Mouse (Mus musculus): ENCODE measurements around the gene Ctla2a. TPM values are rescaled to one million over a fixed set of nuclear protein-coding genes. Genes with fewer than 3 reads are reported as not detected.
"Not testable (repeated sequence)": the region's sequence is repeated elsewhere in the genome, so short reads cannot be mapped to it uniquely, and the experiment has no call there.

Gene Ctla2a
- 2.5 and 2.8 TPM in 2 replicates for polyA plus RNA-seq (2012; rRNA removed)

DNA sequence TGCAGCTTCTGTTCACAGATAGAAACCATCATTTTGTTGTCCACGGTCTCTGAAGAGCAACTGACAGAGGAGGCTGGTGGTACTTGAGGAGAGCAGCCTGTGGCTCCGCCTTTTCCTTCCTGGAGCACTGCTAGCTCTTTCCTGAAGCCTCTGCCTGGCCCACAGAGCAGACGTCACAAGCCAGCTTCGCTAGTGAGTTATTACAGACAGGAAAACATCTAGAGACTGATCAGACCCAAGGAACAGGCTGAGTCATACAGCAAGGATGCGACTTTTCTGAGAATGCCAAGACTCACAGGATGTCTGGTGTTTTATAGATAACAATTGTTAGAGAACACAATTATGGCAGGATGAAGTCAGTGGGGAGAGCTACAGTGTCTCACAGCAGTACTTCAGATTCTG lies at the start of gene Ctla2a, which contains the start of gene Gm49391:
TSS of gene Ctla2a (minus strand) at position 126 of the 402 bp plus-strand sequence.
TSS of gene Gm49391 (minus strand) at position 72 of the 402 bp plus-strand sequence.
- WGBS = 44% methylated on average over 5 of the region's 5 CpGs
- no peak for DNase-seq (ENCODE audit: low read depth, low spot score)

DNA sequence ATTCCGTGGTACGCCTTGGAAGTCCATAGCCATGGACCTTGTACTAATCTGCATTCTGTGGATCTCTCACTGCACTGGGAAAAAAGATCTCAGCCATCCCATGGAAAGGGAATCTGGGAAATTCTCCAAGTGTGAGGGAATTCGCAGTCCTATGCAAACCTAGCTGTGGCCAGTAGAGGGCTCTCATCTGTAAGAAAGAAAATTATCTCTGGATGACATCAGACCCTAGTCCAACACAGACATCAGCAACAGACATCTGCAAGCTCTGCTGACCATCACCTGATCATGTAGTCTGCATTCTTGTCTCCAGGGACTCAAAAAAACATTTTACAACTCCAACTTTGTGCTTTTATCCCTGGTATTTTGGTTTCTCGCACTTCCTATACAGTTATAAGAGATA lies 35.9 kb upstream of the Ctla2a start:
- 74% methylated on average over 4 of the region's 4 CpGs for WGBS
- not testable (repeated sequence) for DNase-seq (ENCODE audit: low read depth, low spot score)

DNA sequence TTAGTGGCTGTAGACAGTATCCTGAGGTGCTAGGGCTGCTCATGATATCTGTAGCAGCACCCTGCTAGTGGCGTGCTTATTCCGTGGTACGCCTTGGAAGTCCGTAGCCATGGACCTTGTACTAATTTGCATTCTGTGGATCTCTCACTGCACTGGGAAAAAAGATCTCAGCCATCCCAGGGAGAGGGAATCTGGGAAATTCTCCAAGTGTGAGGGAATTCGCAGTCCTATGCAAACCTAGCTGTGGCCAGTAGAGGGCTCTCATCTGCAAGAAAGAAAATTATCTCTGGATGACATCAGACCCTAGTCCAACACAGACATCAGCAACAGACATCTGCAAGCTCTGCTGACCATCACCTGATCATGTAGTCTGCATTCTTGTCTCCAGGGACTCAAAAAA lies 27.6 kb upstream of the Ctla2a start:
- DNase-seq (ENCODE audit: low read depth, low spot score) = not testable (repeated sequence)
- 49% methylated on average over 4 of the region's 5 CpGs for WGBS

DNA sequence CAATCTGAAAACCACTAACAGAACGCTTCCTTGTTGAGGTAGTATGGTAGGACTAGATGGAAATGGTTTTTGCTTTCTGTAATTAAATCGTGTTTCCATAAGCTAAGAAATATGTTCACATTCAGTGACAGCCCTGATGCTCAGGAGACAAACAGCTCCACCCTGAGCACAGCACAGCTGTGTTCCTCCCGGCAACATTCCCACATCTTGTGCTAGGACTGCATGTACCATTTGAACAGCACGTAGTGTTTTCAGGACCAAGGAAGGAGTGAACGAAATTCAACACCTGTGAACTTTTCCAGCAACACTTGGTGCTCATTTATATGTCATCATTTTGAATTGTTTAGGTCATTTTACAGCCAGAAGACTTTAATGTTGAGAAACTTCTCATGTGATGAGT lies 25.3 kb upstream of the Ctla2a start:
- WGBS = 57% methylated on average over 5 of the region's 5 CpGs
- DNase-seq (ENCODE audit: low read depth, low spot score) = no peak

DNA sequence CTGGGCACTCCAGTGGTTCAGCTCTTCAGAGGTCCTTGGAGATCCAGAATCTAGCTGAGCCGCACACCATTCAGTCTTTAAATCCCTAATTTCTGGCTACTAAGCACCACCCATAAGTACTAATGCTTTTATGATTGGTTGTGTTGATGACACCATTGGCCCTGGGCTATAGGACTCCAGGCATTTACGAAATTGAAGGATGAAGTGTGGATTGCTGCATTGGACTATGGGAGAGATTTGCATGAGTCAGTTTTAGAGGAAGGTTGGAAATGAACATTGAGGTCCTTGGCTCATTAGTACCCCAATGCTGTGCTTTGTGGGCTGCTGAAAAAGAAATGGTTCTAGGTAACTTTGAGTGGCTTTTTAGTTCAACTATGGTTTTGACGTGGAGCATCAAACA lies 5.5 kb upstream of the Ctla2a start, which contains the start of gene Tpbpa:
TSS of gene Tpbpa (minus strand) at position 101 of the 400 bp plus-strand sequence.
- DNase-seq (ENCODE audit: low read depth, low spot score) = not testable (repeated sequence)
- WGBS = 72% methylated on average over 3 of the region's 3 CpGs

DNA sequence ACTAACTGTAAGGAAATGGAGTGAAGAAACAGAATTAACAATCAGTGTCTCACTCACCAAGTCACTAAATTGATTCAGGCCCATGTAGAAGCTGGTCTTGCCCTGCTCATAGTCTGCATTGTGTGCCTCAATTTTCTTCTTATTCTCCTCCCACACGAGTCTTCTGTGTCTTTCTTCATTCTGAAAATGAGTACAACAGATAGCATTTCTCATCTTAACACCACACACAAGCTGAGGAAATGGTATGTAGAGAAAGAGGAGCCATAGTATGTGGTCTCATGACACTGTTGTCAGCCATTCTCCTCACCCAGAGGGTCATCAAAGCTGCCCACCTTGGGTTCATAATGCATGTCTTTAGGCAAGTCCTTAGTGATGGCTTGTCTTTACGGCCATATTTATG lies 935 bp downstream of the Ctla2a start, which contains the start of gene Gm49393:
TSS of gene Gm49393 (minus strand) at position 101 of the 400 bp plus-strand sequence.
- DNase-seq (ENCODE audit: low read depth, low spot score) = not testable (repeated sequence)
- 54% methylated on average over 2 of the region's 2 CpGs for whole genome bisulfite sequencing

DNA sequence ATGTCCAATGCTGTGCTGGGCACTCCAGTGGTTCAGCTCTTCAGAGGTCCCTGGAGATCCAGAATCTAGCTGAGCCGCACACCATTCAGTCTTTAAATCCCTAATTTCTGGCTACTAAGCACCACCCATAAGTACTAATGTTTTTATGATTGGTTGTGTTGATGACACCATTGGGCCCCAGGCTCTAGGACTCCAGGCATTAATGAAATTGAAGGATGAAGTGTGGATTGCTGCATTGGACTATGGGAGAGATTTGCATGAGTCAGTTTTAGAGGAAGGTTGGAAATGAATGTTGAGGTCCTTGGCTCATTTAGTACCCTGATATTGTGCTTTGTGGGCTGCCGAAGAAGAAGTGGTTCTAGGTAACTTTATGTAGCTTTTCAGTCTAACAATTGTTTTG lies 31.6 kb downstream of the Ctla2a start, which contains the start of gene Tpbpb:
TSS of gene Tpbpb (minus strand) at position 101 of the 400 bp plus-strand sequence.
- not testable (repeated sequence) for DNase-seq (ENCODE audit: low read depth, low spot score)
- WGBS = 81% methylated on average over 2 of the region's 2 CpGs

DNA sequence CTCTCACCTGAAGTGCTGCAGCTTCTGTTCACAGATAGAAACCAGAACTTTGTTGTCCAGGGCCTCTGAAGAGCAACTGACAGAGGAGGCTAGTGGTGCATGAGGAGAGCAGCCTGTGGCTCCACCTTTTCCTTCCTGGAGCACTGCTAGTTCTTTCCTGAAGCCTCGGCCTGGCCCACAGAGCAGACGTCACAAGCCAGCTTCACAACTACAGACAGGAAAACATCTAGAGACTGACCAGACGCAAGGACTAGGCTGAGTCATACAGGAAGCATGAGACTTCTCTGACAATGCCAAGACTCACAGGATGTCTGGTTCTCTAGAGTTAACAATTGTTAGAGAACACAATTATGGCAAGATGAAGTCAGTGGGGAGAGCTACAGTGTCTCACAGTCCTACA lies 39.1 kb downstream of the Ctla2a start, which contains the start of gene Ctla2b:
TSS of gene Ctla2b (minus strand) at position 120 of the 400 bp plus-strand sequence.
- DNase-seq (ENCODE audit: low read depth, low spot score) = no peak
- 63% methylated on average over 3 of the region's 3 CpGs for WGBS

DNA sequence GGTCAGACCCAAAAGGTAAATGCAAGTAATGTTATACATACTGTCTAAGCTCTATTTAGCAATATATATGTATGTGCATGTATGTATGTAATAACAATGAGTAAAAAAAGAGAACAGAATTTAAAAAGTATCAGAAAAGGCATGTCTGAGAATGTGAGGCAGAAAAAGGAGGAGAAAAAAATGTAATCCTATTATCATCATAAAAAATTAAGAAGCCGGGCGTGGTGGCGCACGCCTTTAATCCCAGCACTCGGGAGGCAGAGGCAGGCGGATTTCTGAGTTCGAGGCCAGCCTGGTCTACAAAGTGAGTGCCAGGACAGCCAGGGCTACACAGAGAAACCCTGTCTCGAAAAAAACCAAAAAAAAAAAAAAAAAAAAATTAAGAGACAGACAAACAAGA lies 39.6 kb downstream of the Ctla2a start, which contains the start of gene Gm49392:
TSS of gene Gm49392 (minus strand) at position 101 of the 400 bp plus-strand sequence.
- not testable (repeated sequence) for DNase-seq (ENCODE audit: low read depth, low spot score)
- WGBS = 82% methylated on average over 8 of the region's 8 CpGs

DNA sequence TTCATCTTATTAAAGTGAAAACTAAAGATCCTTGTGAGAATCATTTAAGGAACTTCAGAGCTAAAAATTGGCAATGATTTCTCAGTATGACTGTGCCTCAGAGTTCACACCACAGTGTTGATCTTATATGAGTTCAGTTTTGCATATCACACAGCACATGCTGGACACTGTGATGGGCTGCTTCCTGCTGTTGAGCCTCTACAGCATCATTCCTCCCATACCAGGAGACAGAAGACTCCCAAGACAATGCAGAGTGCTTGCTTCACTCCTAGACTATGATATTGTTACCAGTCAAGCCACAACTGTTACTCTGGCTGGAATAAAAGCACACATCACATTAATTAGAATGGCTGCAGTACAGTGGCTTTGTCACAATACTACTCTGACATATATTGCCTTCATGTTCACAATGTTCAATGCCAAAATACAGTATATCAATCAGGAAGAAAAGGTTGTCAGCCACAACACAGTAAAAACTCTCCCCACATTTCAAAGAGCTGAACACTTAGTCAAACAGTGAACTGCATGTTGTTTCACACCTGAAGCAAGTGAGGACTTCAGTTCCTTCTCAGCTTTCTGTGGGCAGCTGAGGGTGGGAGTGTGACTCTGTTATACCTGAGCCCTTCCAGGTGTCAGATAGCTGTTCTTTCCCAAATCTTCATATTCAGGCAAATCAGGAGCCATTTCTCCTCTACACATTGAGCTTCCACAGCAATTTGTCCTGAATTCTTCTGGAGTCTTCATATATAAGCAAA lies 40.8 kb downstream of the Ctla2a start:
- DNase-seq (ENCODE audit: low read depth, low spot score) = no peak

DNA sequence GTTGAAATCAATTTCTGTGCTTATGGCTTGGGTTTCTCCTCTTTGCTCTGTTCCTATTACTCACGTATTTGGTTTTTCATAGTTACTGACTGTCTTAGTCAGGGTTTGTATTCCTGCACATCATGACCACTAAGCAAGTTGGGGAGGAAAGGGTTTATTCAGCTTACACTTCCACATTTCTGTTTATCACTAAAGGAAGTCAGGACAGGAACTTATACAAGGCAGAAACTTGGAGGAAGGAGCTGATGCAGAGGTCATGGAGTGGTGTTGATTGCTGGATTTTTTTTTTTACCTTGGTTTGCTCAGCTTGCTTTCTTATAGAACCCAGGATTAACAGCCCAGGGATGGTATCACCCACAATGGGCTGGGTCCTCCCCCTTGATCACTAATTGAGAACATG lies 44.1 kb downstream of the Ctla2a start:
- DNase-seq (ENCODE audit: low read depth, low spot score) = no peak
- WGBS = 79% methylated on average over 1 of the region's 1 CpGs

Other genes with a start within 250 kb of the Ctla2a start
- gene BC051665, start 150.3 kb downstream of the Ctla2a start, polyA plus RNA-seq (2012; rRNA removed) = not detected in 2 replicates
- gene Ctsll3, start 133.8 kb downstream of the Ctla2a start, polyA plus RNA-seq (2012; rRNA removed) = not detected in 2 replicates
- gene 4930486L24Rik, start 72.2 kb downstream of the Ctla2a start, polyA plus RNA-seq (2012; rRNA removed) = not detected in 2 replicates
- 0.14 and 0.15 TPM in 2 replicates for gene Gm49392, start 39.7 kb downstream of the Ctla2a start, polyA plus RNA-seq (2012; rRNA removed)
- 0.66 and 0.83 TPM in 2 replicates for gene Ctla2b, start 39.2 kb downstream of the Ctla2a start, polyA plus RNA-seq (2012; rRNA removed)
- gene Tpbpb, start 31.7 kb downstream of the Ctla2a start, polyA plus RNA-seq (2012; rRNA removed) = not detected in 2 replicates
- not detected in 2 replicates for gene Gm49393, start 1.0 kb downstream of the Ctla2a start, polyA plus RNA-seq (2012; rRNA removed)
- 0.41 TPM in 1 of 2 replicates, not detected in the other for gene Gm49391, start 54 bp downstream of the Ctla2a start, polyA plus RNA-seq (2012; rRNA removed)
- gene Tpbpa, start 5.4 kb upstream of the Ctla2a start, polyA plus RNA-seq (2012; rRNA removed) = not detected in 2 replicates
- gene Ctsj, start 69.3 kb upstream of the Ctla2a start, polyA plus RNA-seq (2012; rRNA removed) = not detected in 2 replicates
- not detected in 2 replicates for gene Ctsq, start 104.0 kb upstream of the Ctla2a start, polyA plus RNA-seq (2012; rRNA removed)
- gene Ctsr, start 227.6 kb upstream of the Ctla2a start, polyA plus RNA-seq (2012; rRNA removed) = not detected in 2 replicates

Data from large intestine, adult 2 months (tissue).